Mouse (Mus musculus) CD4-positive, CD25-positive, alpha-beta regulatory T cell, adult 2 months (primary cell): Measurements from ENCODE around the gene Drap1.

Experiments
- DNase-seq: peaks from one replicate; pipeline ENCODE4 v3.0.0-alpha.2; 2012; ENCODE audit warnings: low read depth, low spot score

The Drap1 gene

GRCm38 (mm10) chr19:5448354-5449150 is 23.8 kb upstream of the Drap1 start:
- DNase-seq, result peak; percentile 56

GRCm38 (mm10) chr19:5447515-5448353 is 23.0 kb upstream of the Drap1 start, which contains the start of gene Fosl1:
TSS of gene Fosl1 (plus strand) at chr19:5447547.
- peak; percentile 94 for DNase-seq

DNA sequence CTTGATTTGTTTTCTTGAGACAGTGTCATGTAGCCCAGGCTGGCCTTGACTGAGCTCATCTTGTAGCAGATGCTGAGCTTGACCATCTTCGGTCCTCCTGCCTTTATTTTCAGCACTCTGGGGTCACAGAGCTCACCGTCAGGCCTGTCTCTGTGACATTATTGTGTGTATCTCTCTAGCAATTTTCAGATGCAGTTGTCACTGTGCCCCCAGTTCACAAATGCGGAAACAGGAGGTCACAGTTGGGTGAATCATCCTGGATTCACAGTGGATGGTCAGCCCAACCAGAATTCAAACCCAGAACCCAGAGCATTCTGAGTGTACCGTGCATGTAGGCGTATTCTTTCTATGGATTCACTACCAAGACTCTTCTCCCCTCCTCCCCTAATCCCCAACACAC is 21.0 kb upstream of the Drap1 start:
- no peak for DNase-seq

GRCm38 (mm10) chr19:5444954-5445353 is 20.2 kb upstream of the Drap1 start:
- no peak for DNase-seq

- DNase-seq, result no peak
Measured at GRCm38 (mm10) chr19:5444371-5444908, 19.7 kb upstream of the Drap1 start.

GRCm38 (mm10) chr19:5433951-5434350 is 9.2 kb upstream of the Drap1 start:
- DNase-seq, result peak; percentile 14

- peak; percentile 75 for DNase-seq
Measured at GRCm38 (mm10) chr19:5432992-5433852, 8.4 kb upstream of the Drap1 start.

DNA sequence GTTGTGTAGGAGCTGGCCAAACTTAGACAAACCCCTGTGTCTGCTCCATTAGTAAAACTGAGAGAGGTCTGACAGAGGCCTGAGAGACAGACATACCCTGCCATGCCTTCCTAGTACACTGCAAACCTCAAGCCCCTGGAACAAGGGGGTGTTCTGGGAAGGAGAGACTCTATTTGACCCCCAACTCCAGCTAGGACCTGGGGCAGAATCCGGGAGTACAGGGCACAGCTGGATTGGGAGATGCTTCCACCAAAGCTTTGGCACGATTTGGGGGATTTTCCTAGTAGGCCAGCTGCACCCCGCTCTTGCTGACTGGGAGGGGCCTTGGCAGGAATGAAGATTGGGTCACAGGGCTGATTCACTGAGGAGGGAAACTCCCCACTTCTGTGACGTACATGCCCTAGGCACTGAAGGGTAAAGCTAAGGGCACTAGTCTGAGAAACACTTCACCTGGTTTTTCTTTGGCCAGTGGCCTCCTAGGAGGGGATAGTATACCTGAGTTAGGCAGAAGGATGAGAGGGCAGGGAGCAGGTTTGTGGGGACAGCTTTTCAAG is 7.2 kb upstream of the Drap1 start:
- peak; percentile 66 for DNase-seq

DNA sequence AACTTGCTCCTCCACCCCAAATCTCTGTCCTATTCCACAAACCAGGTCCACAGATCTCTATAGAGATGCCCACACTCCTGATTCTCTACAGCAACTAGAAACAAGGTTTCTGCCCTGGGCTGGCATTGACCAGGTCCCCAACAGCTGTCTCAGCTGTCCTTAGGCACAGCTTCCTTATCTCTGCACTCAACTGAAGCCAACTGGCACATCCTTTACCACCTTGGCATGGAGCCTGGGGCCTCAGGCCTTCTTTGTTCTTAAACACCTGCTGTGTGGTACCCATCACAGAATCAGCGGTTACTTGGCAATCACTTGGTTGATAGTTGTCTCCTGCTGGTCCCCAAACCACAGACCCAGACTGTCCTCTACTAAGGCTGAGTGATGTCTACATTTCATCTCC is 5.6 kb upstream of the Drap1 start:
- no peak for DNase-seq

- no peak for DNase-seq
Measured at GRCm38 (mm10) chr19:5429806-5430205, 5.0 kb upstream of the Drap1 start.

DNA sequence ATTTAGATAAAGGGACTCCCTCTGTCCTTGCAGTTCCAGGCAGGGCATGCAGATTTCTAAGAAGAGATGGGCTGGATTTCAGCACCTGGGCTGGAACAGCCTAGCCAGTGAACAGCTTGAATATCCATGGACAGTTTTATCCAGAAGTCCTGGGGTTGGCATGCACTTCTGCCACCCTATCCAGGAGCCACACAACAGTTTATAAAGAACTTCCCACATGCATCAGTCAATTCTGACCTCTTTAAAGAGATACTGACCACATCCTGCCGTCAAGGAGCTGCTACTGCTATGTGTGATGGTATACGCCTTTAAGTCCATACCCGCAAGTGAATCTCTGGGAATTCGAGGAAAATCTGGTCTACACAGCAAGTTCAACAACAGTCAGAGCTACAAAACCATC is 4.4 kb upstream of the Drap1 start:
- no peak for DNase-seq

DNA sequence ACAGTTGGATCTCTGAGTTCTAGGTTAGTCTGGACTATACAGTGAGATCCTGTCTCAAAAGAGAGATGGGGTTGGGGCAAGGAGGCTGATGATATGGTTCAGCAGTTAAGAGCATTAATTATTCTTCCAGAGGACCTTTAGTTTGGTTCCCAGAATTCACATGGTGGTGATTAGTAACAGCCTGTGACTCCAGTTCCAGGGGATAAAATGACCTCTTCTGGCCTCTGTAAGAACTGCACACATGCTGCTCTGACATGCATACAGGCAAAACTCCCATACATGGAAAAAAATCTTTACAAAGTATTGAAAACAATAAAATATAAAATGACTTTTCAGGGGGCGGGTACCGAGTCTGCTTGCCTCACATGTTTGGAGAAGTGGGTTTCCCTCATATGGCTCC is 3.3 kb upstream of the Drap1 start:
- peak; percentile 72 for DNase-seq

- DNase-seq, result no peak
Measured at GRCm38 (mm10) chr19:5426640-5427290, 2.0 kb upstream of the Drap1 start.

GRCm38 (mm10) chr19:5425906-5426565 is 1.3 kb upstream of the Drap1 start:
- no peak for DNase-seq

DNA sequence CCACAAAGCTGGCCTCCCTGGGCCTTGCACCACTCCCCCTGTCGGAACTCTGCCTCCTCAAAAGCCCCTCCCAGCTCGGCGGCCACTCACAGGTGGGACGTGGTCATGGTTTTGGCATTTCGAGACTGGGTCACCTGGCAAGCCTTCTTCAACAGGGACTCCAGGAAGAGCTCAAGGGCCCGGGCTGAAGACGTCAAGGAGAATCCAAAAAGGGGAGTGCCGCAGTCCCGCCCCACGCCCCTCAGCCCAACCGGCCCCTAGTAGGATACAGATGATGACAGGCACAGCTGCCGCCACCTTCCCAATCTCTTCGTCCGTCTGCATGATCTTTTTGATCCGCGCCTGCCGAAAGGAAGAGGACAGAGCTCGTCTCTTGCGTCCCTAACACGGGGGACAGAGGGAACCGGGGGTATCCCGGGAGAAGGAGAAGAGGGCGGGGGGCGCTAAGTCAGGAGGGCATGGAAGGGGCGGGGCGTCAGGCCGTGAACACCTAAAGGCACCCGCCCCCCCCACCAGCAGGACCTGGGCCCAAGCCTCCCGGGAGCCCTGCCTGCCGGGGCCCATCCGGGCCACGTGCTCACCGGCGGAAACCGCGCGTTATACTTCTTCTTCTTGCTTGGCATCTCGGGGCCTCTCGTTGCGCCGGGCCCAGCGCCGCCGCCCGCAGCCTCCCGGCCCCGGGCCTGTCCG is 542 bp downstream of the Drap1 start:
- DNase-seq, result peak; percentile 80

DNA sequence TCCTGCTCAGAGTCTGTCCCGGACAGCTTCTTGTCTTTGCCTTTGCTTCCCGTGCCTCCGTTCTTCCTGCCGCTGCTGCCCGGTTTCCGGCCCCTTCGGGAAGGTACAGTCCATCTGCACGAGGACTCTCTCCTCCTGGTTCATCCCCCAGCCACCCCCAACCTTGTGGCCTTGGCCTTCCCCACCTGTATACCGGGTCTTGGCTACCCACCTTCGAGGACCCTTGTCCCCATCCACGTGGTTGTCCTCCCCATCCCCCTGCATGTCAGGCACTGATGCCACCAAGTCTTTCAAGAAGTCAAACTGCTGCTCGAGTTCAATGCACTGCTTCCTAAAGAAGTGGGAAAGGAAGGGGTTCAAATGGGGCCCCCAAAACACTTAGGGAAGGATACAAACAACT is 1.2 kb downstream of the Drap1 start:
- no peak for DNase-seq

- no peak for DNase-seq
Measured at GRCm38 (mm10) chr19:5422895-5423443, 1.8 kb downstream of the Drap1 start.

DNA sequence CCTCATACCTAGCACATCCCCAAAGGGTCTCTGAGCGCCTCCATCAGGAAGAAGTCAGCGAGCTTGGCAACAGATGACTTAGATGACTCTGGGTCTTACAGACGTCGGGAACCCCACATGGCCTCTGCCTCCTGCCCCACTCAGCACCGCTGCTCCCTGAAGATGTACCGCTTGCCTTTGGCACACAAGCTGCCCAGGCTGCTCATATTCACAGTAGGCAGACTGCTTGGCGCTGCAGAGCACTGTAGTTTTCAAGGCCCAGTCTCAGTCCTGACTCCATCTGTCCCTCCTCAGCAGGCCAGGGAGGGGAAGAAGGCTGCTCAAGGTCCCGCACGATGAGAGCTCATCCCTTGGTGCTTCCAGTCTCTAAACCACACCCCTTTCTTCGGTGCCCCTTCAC is 2.5 kb downstream of the Drap1 start:
- DNase-seq, result no peak

- DNase-seq, result no peak
Measured at GRCm38 (mm10) chr19:5421784-5422183, 3.0 kb downstream of the Drap1 start.
